Mouse (Mus musculus) MEL (cell line): ENCODE data around the gene Btbd11. TPM values are rescaled to one million over a fixed set of nuclear protein-coding genes. Genes with fewer than 3 reads are reported as not detected.

Experiments used
- DNase-seq: peaks from one replicate; pipeline ENCODE4 v3.0.0; 2011; ENCODE audit warnings: low read depth, low spot score
- H3K27ac ChIP-seq: 2 replicates; pipeline ENCODE4 v1.5.1; 2012; ENCODE audit warnings: low read depth, mild to moderate bottlenecking, control low read depth, low read length, moderate library complexity; ENCODE audit not compliant: control insufficient read depth
- H3K27me3 ChIP-seq, 2 experiments: fragments of 150-350 bp in 1 of 2; sonication (generic) in 1 of 2; 2 replicates each; pipeline ENCODE4 v1.6.1; 2012; ENCODE audit warnings: low read length in 2 of 2, mild to moderate bottlenecking in 2 of 2, improper control_type of control experiment in 1 of 2, moderate library complexity in 1 of 2; ENCODE audit not compliant: insufficient read depth in 2 of 2, control insufficient read depth in 1 of 2
- H3K36me3 ChIP-seq, 2 experiments: 2 replicates each; pipeline ENCODE4 v1.6.1; 2012 to 2014; ENCODE audit warnings: low read length in 2 of 2, improper control_type of control experiment in 1 of 2, inconsistent platforms in 1 of 2, mild to moderate bottlenecking in 1 of 2; ENCODE audit not compliant: insufficient read depth in 2 of 2, control insufficient read depth in 1 of 2
- H3K4me1 ChIP-seq, 2 experiments: fragments of 150-350 bp in 1 of 2; sonication (generic) in 1 of 2; 2 replicates each; pipeline ENCODE4 v1.6.1; 2012; ENCODE audit warnings: low read length in 2 of 2, improper control_type of control experiment in 1 of 2, mild to moderate bottlenecking in 1 of 2; ENCODE audit not compliant: insufficient read depth in 2 of 2, control insufficient read depth in 1 of 2
- H3K4me3 ChIP-seq, 2 experiments: fragments of 150-350 bp in 1 of 2; sonication (generic) in 1 of 2; 2 replicates each; pipeline ENCODE4 v1.5.1; 2012; ENCODE audit warnings: low read depth in 2 of 2, low read length in 2 of 2, mild to moderate bottlenecking in 2 of 2, moderate library complexity in 2 of 2, control low read depth in 1 of 2, improper control_type of control experiment in 1 of 2; ENCODE audit not compliant: control insufficient read depth in 1 of 2, insufficient read depth in 1 of 2
- H3K79me2 ChIP-seq: 2 replicates; pipeline ENCODE4 v1.6.1; 2012; ENCODE audit warnings: mild to moderate bottlenecking, low read length, moderate library complexity; ENCODE audit not compliant: control insufficient read depth, poor library complexity, insufficient read depth
- H3K9ac ChIP-seq: 2 replicates; pipeline ENCODE4 v1.6.1; 2012; ENCODE audit warnings: low read depth, mild to moderate bottlenecking, control low read depth, low read length, moderate library complexity; ENCODE audit not compliant: control insufficient read depth, poor library complexity, severe bottlenecking
- H3K9me3 ChIP-seq: fragments of 150-350 bp; sonication (generic); replicated peaks from 2 replicates; pipeline ENCODE4 v1.6.1; 2012; ENCODE audit warnings: mild to moderate bottlenecking, low read length, improper control_type of control experiment, moderate library complexity; ENCODE audit not compliant: insufficient read depth
- BHLHE40 ChIP-seq: IDR thresholded peaks from 2 replicates; pipeline ENCODE4 v1.6.1; 2012; ENCODE audit warnings: low read depth, mild to moderate bottlenecking, inconsistent platforms, low read length, improper control_type of control experiment, borderline replicate concordance
- CHD1 ChIP-seq: IDR thresholded peaks from 2 replicates; pipeline ENCODE4 v1.6.1; 2012; ENCODE audit warnings: low read depth, mild to moderate bottlenecking, inconsistent platforms, low read length, improper control_type of control experiment
- ELF1 ChIP-seq: IDR thresholded peaks from 2 replicates; pipeline ENCODE4 v1.6.1; 2014; ENCODE audit warnings: low read depth, mild to moderate bottlenecking, inconsistent platforms, low read length, improper control_type of control experiment, moderate library complexity
- ETS1 ChIP-seq: IDR thresholded peaks from 2 replicates; pipeline ENCODE4 v1.6.1; 2012; ENCODE audit warnings: low read depth, mild to moderate bottlenecking, inconsistent platforms, low read length, improper control_type of control experiment, moderate library complexity
- GATA1 ChIP-seq: IDR thresholded peaks from 2 replicates; pipeline ENCODE4 v1.6.1; 2011; ENCODE audit warnings: low read depth, low read length, improper control_type of control experiment
- MXI1 ChIP-seq: IDR thresholded peaks from 2 replicates; pipeline ENCODE4 v1.6.1; 2011; ENCODE audit warnings: mild to moderate bottlenecking, low read depth, low read length, improper control_type of control experiment
- NRF1 ChIP-seq: IDR thresholded peaks from 2 replicates; pipeline ENCODE4 v1.6.1; 2014; ENCODE audit warnings: low read depth, mild to moderate bottlenecking, inconsistent platforms, low read length, improper control_type of control experiment, moderate library complexity; ENCODE audit not compliant: poor library complexity, insufficient read depth, severe bottlenecking
- POLR2A ChIP-seq, 2 experiments: IDR thresholded peaks; 2 replicates each; pipeline ENCODE4 v1.6.1; 2011 to 2012; ENCODE audit warnings: low read length in 2 of 2, mild to moderate bottlenecking in 2 of 2, control low read depth in 1 of 2, improper control_type of control experiment in 1 of 2, low read depth in 1 of 2, moderate library complexity in 1 of 2; ENCODE audit not compliant: control insufficient read depth in 1 of 2, insufficient read depth in 1 of 2, poor library complexity in 1 of 2
- SIN3A ChIP-seq: IDR thresholded peaks from 2 replicates; pipeline ENCODE4 v1.6.1; 2012; ENCODE audit warnings: low read length, improper control_type of control experiment, inconsistent platforms
- TAL1 ChIP-seq: IDR thresholded peaks from 2 replicates; pipeline ENCODE4 v1.6.1; 2012; ENCODE audit warnings: mild to moderate bottlenecking, inconsistent platforms, low read length, moderate library complexity, mixed read lengths
- USF2 ChIP-seq, 2 experiments: IDR thresholded peaks; 2 replicates each; pipeline ENCODE4 v1.6.1; 2011 to 2012; ENCODE audit warnings: improper control_type of control experiment in 2 of 2, low read length in 2 of 2, borderline replicate concordance in 1 of 2, inconsistent platforms in 1 of 2, low read depth in 1 of 2, mild to moderate bottlenecking in 1 of 2; ENCODE audit not compliant: insufficient read depth in 1 of 2
- ZC3H11A ChIP-seq: IDR thresholded peaks from 2 replicates; pipeline ENCODE4 v1.6.1; 2012; ENCODE audit warnings: low read depth, mild to moderate bottlenecking, inconsistent platforms, low read length, improper control_type of control experiment
- polyA plus RNA-seq, 2 experiments: library from polyadenylated mRNA; stranded (reverse) in 1 of 2; unstranded in 1 of 2; fragments of >175 nt in 1 of 2; fragments of >200 nt in 1 of 2; gene quantifications; 2 replicates each; pipeline versions ENCODE4 v1.2.1 to v1.2.4; 2012; ENCODE audit warnings: low replicate concordance in 2 of 2, low read depth in 1 of 2; ENCODE audit not compliant: insufficient read length in 2 of 2, insufficient read depth in 1 of 2, missing spikeins in 1 of 2
- total RNA-seq: library from RNA; depleted of rRNA; stranded (reverse); fragments of 300-350 nt; gene quantifications from 2 replicates; pipeline ENCODE4 v1.2.3, GENCODE M21; 2012

Gene Btbd11
- total and polyA plus RNA-seq, 3 experiments, result not detected

DNA sequence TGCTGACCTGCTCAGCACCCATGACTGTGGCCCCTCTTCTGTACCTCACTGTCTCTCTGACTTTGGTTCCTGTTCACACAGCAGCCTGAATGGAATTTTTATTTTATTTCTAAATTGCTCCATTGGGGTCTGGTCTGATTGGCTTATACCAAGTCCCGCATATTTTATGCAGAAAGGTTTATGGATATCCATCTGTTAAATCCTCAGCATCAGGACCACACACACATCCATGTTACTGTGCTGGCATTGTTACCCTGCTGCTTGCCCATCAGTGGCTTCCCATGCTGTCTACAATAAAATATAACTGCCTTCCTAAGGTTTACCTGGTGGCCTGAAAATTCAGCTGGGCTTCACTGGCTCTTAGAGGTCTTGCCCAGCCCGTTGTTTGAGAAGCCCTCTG, 106.0 kb downstream of the Btbd11 start:
- Histone ChIP-seq H3K4me1 (no peaks in the 10 kb centered on the region), H3K4me3 (no peak overlapping the region), H3K36me3 (no peaks in the 10 kb centered on the region), H3K27me3 (no peaks in the 10 kb centered on the region), H3K27ac (no peak overlapping the region), H3K9me3 (no peaks in the 10 kb centered on the region), H3K9ac (no peak overlapping the region), H3K79me2 (no peaks in the 10 kb centered on the region)
- no peak for DNase-seq
- TF ChIP-seq POLR2A (IDR thresholded peaks at IDR 0.05; ENCODE audit: control insufficient read depth in 1 of 2, insufficient read depth in 1 of 2, low read depth in 1 of 2, low read length in 2 of 2, poor library complexity in 1 of 2), result no peak
- TF ChIP-seq TAL1, result no peak

DNA sequence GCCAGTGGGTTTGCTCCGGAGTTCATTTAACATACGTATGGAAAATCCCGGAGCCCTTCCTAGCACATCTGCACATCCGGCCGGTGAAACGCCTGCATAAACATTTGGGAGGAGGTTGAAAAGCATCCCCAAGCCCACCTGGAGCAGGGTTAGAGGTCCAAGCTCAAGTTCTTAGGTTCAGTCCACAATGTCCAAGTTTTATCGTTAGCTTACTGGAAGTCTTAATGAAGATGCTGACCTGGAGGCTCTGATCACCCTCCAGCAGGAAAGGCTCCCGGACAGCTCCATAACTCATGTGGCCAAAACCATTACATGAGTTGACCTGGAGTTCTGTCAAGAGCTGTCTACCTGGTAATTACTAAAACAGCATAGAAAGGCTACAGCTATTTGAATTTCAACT, 109.7 kb downstream of the Btbd11 start:
- H3K36me3 ChIP-seq, result no peaks in the 10 kb centered on the region
- H3K4me1 ChIP-seq, result no peaks in the 10 kb centered on the region

DNA sequence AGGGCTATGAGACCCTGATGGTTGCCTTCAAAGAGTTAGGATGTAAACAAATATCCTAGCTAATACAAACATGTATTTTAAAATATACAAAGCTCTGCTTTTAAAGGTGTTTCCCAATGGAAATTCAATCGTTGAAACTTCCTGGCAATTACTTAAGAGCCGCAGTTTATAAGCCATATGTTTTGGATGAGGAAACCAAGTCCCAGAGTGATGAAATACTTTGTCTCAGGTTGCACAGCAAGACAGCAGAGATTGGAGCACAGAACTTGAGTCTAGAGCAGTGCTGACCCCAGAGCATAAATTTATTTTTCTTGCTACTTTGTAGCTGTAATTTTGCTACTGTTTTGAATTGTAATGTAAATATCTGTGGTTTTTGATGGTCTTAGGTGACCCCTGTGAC, 110.4 kb downstream of the Btbd11 start:
- Histone ChIP-seq H3K79me2 (no peaks in the 10 kb centered on the region), H3K4me1 (no peaks in the 10 kb centered on the region), H3K9ac (no peak overlapping the region), H3K9me3 (no peaks in the 10 kb centered on the region), H3K27me3 (no peaks in the 10 kb centered on the region), H3K27ac (no peak overlapping the region), H3K36me3 (no peaks in the 10 kb centered on the region), H3K4me3 (no peak overlapping the region)
- DNase-seq, result no peak
- TF ChIP-seq ETS1 (no peak), USF2 (IDR thresholded peaks at IDR 0.05; ENCODE audit: borderline replicate concordance in 1 of 2, insufficient read depth in 1 of 2, low read depth in 1 of 2, low read length in 2 of 2) (no peak), SIN3A (no peak), BHLHE40 (no peak), ZC3H11A (no peak), POLR2A (IDR thresholded peaks at IDR 0.05; ENCODE audit: control insufficient read depth in 1 of 2, insufficient read depth in 1 of 2, low read depth in 1 of 2, low read length in 2 of 2, poor library complexity in 1 of 2) (no peak), GATA1 (no peak), ELF1 (no peak), CHD1 (no peak)

More for the DNA sequence above, 109.7 kb downstream of the Btbd11 start:
- H3K9ac ChIP-seq, result no peak overlapping the region
- DNase-seq, result no peak
- no peak overlapping the region for H3K4me3 ChIP-seq
- no peak for TF ChIP-seq MXI1
- TF ChIP-seq NRF1, result no peak
- no peaks in the 10 kb centered on the region for H3K79me2 ChIP-seq
- H3K27ac ChIP-seq, result no peak overlapping the region
- no peaks in the 10 kb centered on the region for H3K27me3 ChIP-seq
- H3K9me3 ChIP-seq, result no peaks in the 10 kb centered on the region
